Mouse (Mus musculus) cerebellum, adult 9-11 months (tissue): ENCODE measurements around the gene Pisd.

Source experiments
- DNase-seq: peaks from one replicate; pipeline ENCODE4 v3.0.0; 2022

Gene Pisd

DNA sequence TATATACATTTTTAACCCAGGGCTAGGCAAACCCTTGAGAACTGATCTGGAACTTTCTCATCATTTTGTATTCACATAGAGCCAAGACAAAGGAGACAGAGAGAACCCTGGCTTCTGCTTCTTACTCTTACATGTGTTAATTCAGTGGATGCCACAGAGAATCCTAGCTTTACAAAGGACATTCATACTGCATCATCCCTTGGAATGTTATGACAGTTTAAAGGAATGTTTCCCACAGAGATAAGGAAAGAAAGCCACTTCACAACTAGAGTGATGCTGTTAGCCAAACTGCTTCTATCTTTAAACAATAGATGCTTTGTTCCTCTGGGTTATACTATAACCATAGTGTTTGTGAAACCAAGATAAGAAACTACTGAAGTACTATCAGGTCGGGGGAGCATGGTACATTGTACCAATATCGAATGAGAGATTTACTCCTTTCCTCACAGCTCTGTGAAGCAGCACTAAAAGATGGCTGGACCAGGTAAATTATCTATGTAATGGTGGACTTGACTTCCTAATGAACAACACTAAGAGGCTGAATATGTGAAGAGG lies 79.1 kb downstream of the Pisd start:
- no peak for DNase-seq

DNA sequence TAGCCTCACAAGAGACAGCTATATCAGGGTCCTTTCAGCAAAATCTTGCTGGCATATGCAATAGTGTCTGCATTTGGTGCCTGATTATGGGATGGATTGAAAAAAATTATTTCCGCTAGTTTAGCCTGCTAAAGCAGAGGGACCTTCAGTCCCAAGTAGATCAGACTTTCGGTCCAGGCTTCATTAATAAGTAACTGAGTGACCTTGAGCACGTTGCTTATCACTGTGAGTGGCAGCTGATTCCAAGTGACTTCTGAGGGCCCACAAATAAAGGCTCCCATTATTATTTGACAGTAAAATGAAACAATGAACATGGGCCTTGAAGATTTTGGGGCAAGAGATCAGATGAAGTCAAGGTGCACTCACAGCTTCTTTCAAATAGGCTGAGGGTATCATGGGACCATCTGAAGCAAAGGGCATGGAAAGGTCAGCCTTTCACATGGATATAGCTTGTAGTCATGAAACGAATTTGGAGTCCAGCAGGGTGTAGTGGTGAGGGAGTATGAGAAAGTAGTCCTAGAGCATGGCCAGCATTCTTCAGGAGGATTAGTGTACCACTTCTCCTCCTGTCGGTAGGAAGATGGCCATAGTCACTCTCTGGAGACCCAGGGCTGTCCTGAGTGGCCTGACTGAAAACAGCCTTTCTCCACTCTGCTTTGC lies 88.1 kb downstream of the Pisd start:
- DNase-seq = no peak

DNA sequence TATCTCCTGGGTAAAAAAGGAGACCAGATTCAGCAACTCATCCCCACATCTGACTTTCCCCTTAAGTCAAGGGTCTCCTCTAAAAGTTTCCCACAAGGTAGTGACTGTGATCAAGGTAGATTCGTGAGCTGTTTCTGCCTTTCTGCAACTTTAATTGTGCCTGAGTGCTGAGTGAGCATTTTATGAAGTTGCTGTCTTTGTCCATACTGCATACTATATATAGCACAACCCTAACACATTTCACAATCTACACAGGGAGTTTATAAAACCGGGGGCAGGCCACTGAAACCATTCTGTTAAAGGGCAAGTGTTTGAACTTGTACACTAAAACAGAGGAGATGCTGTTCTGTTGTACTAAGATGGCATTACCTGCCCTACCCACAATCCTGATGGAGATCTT lies 92.0 kb downstream of the Pisd start:
- DNase-seq = no peak
